Mouse (Mus musculus): Measurements from ENCODE around the gene Sppl2b. TPM values are rescaled to one million over a fixed set of nuclear protein-coding genes. Genes with fewer than 3 reads are reported as not detected.

The Sppl2b gene
- polyA plus RNA-seq, 1 experiment from 2014 or later: 34.3 TPM

DNA sequence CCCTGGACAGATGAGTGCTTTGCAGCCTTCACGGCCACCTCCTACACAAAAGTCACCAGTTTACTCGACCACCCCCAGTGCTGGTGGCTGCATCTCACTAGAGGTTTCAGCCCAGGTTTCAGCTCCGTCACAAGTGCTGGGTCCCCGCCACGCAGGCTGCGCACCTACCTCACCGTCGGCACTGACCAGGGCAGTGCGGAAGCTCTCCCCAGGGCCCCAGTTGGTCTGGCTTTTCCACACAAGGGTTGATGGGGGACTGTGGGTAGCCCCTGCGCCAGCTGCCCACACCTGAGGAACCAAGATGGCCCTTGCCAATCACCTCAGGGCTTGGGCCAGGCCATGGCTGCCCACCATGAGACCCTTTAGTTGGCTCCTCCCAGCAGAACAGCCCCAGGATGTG lies 48.2 kb downstream of the Sppl2b start:
- Histone ChIP-seq H3K4me2 (ENCODE audit: low read length) (no peak overlapping the region), H3K4me1 (replicated peaks; ENCODE audit: insufficient read depth, low read length) (peaks cover 7% of the 10 kb centered on the region; the same call in 1 of the 2 replicates), H3K9ac (ENCODE audit: low read depth, low read length) (no peak overlapping the region), H3K4me3 (replicated peaks; ENCODE audit: low read depth, low read length) (no peak overlapping the region), H3K27ac (no peak overlapping the region), H3K27me3 (ENCODE audit: insufficient read depth, low read length) (no peaks in the 10 kb centered on the region), H3K36me3 (ENCODE audit: insufficient read depth, low read length) (peaks cover 24% of the 10 kb centered on the region), H3K9me3 (replicated peaks; ENCODE audit: low read length) (no peaks in the 10 kb centered on the region)
- no peak for DNase-seq (ENCODE audit: low spot score)
- no peak for TF ChIP-seq CTCF (IDR thresholded peaks at IDR 0.05; ENCODE audit: low read depth)
- ATAC-seq (replicated peaks; ENCODE audit: low FRiP score, low read depth): no peak
- 91% methylated on average over 10 of the region's 10 CpGs for WGBS

GRCm38 (mm10) chr10:80904004-80904693 lies 49.1 kb downstream of the Sppl2b start:
- Histone ChIP-seq H3K27ac (no peak overlapping the region), H3K4me2 (ENCODE audit: low read length) (no peak overlapping the region), H3K36me3 (ENCODE audit: insufficient read depth, low read length) (peaks cover 23% of the 10 kb centered on the region), H3K4me1 (replicated peaks; ENCODE audit: insufficient read depth, low read length) (peaks cover 7% of the 10 kb centered on the region; the same call in 1 of the 2 replicates), H3K27me3 (ENCODE audit: insufficient read depth, low read length) (no peaks in the 10 kb centered on the region), H3K4me3 (replicated peaks; ENCODE audit: low read depth, low read length) (no peak overlapping the region), H3K9me3 (replicated peaks; ENCODE audit: low read length) (no peaks in the 10 kb centered on the region), H3K9ac (ENCODE audit: low read depth, low read length) (no peak overlapping the region)
- DNase-seq (ENCODE audit: low spot score) (no peak), ATAC-seq (replicated peaks; ENCODE audit: low FRiP score, low read depth) (no peak)
- no peak for TF ChIP-seq CTCF (IDR thresholded peaks at IDR 0.05; ENCODE audit: low read depth)
- 79% methylated on average over 28 of the region's 28 CpGs for WGBS

- Histone ChIP-seq H3K4me1 (replicated peaks; ENCODE audit: insufficient read depth, low read length) (peaks cover 3% of the 10 kb centered on the region; the same call in 1 of the 2 replicates), H3K27ac (no peak overlapping the region), H3K9me3 (replicated peaks; ENCODE audit: low read length) (no peaks in the 10 kb centered on the region), H3K9ac (ENCODE audit: low read depth, low read length) (no peak overlapping the region), H3K4me2 (ENCODE audit: low read length) (no peak overlapping the region), H3K4me3 (replicated peaks; ENCODE audit: low read depth, low read length) (no peak overlapping the region), H3K27me3 (ENCODE audit: insufficient read depth, low read length) (no peaks in the 10 kb centered on the region), H3K36me3 (ENCODE audit: insufficient read depth, low read length) (peaks cover 28% of the 10 kb centered on the region)
- DNase-seq (ENCODE audit: low spot score) (no peak), ATAC-seq (replicated peaks; ENCODE audit: low FRiP score, low read depth) (no peak)
- whole genome bisulfite sequencing: 82% methylated on average over 11 of the region's 11 CpGs
- TF ChIP-seq CTCF (IDR thresholded peaks at IDR 0.05; ENCODE audit: low read depth): no peak
These were observed 49.6 kb downstream of the Sppl2b start for GRCm38 (mm10) chr10:80904709-80905108.

- TF ChIP-seq CTCF (IDR thresholded peaks at IDR 0.05; ENCODE audit: low read depth): no peak
- ATAC-seq (replicated peaks; ENCODE audit: low FRiP score, low read depth) (no peak), DNase-seq (ENCODE audit: low spot score) (no peak)
- WGBS: 93% methylated on average over 22 of the region's 22 CpGs
- H3K27ac ChIP-seq: no peak overlapping the region
- no peak overlapping the region for H3K4me2 ChIP-seq (ENCODE audit: low read length)
- no peak overlapping the region for H3K9ac ChIP-seq (ENCODE audit: low read depth, low read length)
- H3K9me3 ChIP-seq (replicated peaks; ENCODE audit: low read length): no peaks in the 10 kb centered on the region
- no peaks in the 10 kb centered on the region for H3K27me3 ChIP-seq (ENCODE audit: insufficient read depth, low read length)
- H3K36me3 ChIP-seq (ENCODE audit: insufficient read depth, low read length): peaks cover 19% of the 10 kb centered on the region
- H3K4me1 ChIP-seq (replicated peaks; ENCODE audit: insufficient read depth, low read length): no peaks in the 10 kb centered on the region
- no peak overlapping the region for H3K4me3 ChIP-seq (replicated peaks; ENCODE audit: low read depth, low read length)
These were observed 54.5 kb downstream of the Sppl2b start for GRCm38 (mm10) chr10:80909375-80910162.

DNA sequence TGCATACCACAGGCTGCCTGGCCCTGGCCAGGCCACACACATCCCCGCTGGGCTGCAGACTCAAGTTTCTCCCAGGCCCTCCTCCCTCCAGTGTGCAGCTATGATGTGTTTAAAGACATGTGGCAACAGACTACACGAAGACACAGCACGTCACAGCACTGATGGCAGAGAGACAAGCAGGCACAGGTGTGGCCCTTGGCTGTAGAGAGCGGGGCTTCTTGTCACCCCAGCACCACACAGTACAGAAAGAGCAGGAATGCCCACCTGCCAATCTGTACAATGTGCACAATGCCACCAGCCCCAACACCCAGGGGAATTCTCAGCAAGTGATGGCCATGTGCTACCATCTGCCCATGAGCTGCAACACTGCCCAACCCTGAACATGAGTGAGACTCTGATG lies 56.3 kb downstream of the Sppl2b start:
- DNase-seq (ENCODE audit: low spot score) (no peak), ATAC-seq (replicated peaks; ENCODE audit: low FRiP score, low read depth) (no peak)
- TF ChIP-seq CTCF (IDR thresholded peaks at IDR 0.05; ENCODE audit: low read depth): no peak
- whole genome bisulfite sequencing: 97% methylated on average over 4 of the region's 4 CpGs
- H3K4me3 ChIP-seq (replicated peaks; ENCODE audit: low read depth, low read length): no peak overlapping the region
- peaks cover 14% of the 10 kb centered on the region; the same call in 1 of the 2 replicates for H3K36me3 ChIP-seq (ENCODE audit: insufficient read depth, low read length)
- no peaks in the 10 kb centered on the region for H3K9me3 ChIP-seq (replicated peaks; ENCODE audit: low read length)
- H3K27me3 ChIP-seq (ENCODE audit: insufficient read depth, low read length): no peaks in the 10 kb centered on the region
- 0 out of 2 replicates have a peak, but pooled peaks cover 2% of the 10 kb centered on the region for H3K4me1 ChIP-seq (replicated peaks; ENCODE audit: insufficient read depth, low read length)
- H3K9ac ChIP-seq (ENCODE audit: low read depth, low read length): no peak overlapping the region
- H3K4me2 ChIP-seq (ENCODE audit: low read length): no peak overlapping the region
- no peak overlapping the region for H3K27ac ChIP-seq

DNA sequence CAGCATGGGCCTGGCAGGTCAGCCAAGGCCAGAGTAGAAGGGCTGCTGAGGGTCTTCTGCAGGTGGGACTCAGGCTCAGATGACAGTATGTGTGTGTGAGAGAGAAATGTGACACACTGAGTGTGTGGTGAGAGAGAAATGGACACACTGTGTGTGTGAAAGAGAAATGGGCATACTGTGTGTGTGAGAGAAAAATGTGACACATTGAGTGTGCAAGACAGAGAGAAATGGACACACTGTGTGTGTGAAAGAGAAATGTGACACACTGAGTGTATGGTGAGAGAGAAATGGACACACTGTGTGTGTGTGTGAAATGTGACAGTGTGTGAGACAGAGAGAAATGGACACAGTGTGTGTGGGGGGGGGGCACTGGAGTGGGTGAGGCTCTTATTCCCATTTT lies 56.8 kb downstream of the Sppl2b start:
- Histone ChIP-seq H3K4me2 (ENCODE audit: low read length) (no peak overlapping the region), H3K27ac (no peak overlapping the region), H3K9ac (ENCODE audit: low read depth, low read length) (no peak overlapping the region), H3K4me1 (replicated peaks; ENCODE audit: insufficient read depth, low read length) (0 out of 2 replicates have a peak, but pooled peaks cover 6% of the 10 kb centered on the region), H3K36me3 (ENCODE audit: insufficient read depth, low read length) (peaks cover 12% of the 10 kb centered on the region; the same call in 1 of the 2 replicates), H3K4me3 (replicated peaks; ENCODE audit: low read depth, low read length) (no peak overlapping the region), H3K27me3 (ENCODE audit: insufficient read depth, low read length) (no peaks in the 10 kb centered on the region), H3K9me3 (replicated peaks; ENCODE audit: low read length) (no peaks in the 10 kb centered on the region)
- ATAC-seq (replicated peaks; ENCODE audit: low FRiP score, low read depth): no peak
- TF ChIP-seq CTCF (IDR thresholded peaks at IDR 0.05; ENCODE audit: low read depth): no peak
- DNase-seq (ENCODE audit: low spot score): no peak
